Mouse (Mus musculus): ENCODE data around the gene I830077J02Rik.
A peak's percentile ranks its signal among the peaks of the same experiment; 100 is the strongest.
"Not testable (repeated sequence)": the region's sequence is repeated elsewhere in the genome, so short reads cannot be mapped to it uniquely, and the experiment has no call there.

I830077J02Rik gene

DNA sequence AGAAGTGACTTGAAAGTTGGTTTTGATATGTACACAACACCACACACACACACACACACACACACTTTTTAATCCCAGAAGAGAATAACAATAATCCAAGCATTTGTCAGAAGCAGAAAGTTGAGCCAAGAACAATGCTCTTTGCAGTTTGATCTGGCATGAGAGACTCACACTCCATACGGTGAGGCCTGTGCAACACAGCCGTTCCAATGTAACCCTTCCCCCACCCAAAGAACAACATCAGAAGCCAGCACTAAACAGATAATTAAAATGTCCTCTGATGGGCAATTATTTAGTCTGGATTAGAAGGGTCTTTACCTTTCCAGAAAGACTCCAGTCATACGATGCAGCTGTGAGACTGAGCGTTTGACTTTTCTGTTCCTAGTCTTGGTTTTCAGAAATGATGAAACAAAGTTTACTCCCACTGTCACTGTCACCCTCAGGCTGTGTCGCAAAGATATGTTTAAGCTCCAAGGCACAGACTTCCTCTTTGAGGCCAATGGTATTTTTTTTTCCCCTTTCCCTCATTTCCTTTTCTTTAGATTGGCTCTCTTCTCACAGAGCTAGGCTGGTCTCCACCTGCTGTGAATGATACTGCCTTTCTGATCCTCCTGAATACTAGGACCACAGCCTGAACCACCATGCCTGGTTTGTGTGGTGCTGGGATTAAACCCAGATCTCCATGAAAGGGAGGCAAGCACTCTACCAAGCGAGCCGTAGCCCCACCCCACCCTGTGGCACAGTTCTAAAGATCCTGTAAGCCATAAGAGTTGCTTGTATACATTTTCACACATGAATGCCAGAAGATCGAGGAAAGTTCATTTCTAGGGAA lies at the start of gene I830077J02Rik:
Gene I830077J02Rik, minus strand, starts transcription at position 425 of the 832 bp plus-strand sequence.
- DNase-seq, result no peak

DNA sequence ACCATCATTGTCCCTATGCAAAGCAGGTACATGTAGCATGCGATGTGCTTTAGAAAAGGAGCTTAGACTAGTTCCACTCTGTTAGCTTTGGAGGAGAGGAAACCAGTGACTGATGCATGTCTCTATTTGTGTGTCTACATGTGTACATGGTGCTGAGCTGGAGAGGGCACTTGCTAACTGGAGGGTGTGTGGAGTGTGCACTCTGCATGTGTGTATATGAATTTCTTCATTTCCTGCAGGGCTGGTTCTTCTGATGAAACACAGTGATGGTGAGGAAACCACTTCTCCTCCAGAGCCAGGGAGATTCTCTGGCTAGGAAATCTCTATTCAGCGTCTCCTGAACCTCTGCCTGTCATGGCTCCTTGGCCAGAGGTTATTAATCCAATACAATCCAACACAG lies 41.7 kb upstream of the I830077J02Rik start:
- DNase-seq, result no peak

DNA sequence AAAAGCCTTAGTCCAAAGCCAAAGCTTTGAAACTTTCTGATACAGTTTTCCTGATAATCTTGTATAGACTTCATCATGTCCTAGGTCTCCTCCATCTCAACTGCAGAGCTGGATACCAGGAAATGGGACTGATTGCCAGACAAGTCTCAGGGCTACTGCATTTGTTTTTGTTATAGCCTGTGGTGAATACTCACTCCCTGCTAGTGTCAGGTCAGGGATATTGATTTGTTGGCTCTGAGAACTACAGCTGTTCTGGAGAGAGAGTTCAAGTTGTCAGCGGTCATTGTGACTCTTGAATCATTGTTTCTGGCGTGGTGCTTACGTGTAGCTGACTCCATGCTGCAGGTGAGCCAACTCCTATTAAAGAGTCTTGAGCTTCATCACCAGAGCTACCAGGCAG lies 40.9 kb upstream of the I830077J02Rik start, which contains the start of gene Ovgp1:
Gene Ovgp1, plus strand, starts transcription at position 301 of the 400 bp plus-strand sequence.
- DNase-seq, result no peak

DNA sequence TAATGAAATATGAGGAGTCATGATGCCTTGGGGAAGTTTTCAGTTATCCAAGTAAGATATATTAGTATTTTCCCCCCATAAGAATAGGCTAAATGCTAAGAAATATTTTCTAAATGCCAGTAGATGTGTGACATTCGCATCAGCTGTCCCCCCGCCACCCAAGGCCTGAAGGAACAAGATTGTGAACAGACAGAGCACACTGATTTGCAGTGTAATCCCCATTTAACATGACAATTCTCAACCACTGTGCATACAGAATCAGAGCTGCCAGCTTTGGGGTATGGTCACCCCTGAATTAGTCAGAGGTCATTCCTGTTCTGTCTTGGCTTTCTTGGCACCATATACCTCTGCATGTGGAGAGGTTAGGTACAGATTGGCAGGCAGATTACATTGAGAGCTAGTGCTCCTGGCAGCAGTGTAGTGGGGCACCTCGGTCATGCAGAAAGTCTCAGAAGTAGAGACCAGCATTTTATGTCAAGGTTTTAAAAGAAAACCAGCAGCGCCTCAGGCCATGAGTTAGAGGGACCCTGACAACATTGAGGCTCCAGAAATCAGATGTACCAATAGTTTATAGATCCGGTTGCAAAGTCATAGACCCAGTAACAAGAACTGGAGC lies 39.5 kb upstream of the I830077J02Rik start:
- no peak for DNase-seq

DNA sequence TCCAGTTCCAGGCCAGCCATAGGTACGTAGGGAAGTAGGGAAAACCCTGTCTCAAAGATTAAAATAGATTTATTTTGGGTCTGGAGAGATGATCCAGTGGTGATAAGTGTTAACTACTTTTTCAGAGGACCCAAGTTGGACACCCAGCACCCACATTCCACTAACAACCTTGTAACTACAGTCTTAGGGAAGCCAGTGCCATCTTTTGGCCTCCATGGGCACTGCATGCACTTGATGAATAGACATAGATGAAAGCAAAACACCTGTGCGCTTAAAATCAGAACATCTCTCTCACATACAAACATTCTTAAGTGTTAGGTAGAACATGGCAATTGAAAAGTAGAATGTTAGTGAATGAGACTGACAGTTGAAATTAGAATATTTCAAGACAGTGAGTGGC lies 28.2 kb upstream of the I830077J02Rik start:
- no peak for DNase-seq

DNA sequence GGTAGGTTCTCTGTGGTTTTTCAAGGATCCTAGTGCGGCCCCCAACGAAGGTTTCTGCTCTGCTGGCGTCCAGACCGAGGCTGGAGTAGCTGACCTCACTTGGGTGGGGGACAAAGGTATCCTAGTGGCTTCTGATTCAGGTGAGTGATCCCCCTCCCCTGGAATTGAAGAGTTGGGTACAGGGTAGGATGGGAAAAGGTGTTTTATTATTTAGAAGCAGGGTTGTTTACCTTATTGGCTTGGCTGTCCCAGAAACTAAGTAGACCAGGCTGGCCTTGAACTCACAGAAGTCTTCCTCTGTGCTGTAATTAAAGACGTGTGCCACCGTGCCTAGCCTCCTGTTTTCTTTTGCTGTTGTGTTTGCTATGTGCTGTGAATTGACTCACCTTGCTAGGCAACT lies 27.5 kb upstream of the I830077J02Rik start, which contains the start of gene Atp5f1:
Gene Atp5f1, minus strand, starts transcription at position 101 of the 400 bp plus-strand sequence.
- no peak for DNase-seq

DNA sequence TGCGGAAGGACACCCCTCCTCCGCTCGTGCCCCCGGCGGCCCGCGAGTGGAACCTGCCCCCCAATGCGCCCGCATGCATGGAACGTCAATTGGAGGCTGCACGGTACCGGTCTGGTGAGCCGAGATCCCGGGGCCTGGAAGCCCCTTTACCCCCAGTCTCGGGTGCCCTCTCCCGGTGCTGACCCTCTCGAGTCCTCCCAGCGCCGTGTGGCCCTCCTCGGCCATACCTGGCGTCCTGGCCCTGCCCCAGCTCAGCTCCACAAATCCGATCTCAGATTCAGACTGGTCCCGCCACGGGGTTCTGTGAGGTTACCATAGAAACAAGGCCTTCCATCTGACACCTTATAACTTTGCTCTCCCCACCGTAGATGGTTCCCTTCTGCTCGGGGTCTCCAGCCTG lies 27.1 kb upstream of the I830077J02Rik start:
- DNase-seq, result no peak

DNA sequence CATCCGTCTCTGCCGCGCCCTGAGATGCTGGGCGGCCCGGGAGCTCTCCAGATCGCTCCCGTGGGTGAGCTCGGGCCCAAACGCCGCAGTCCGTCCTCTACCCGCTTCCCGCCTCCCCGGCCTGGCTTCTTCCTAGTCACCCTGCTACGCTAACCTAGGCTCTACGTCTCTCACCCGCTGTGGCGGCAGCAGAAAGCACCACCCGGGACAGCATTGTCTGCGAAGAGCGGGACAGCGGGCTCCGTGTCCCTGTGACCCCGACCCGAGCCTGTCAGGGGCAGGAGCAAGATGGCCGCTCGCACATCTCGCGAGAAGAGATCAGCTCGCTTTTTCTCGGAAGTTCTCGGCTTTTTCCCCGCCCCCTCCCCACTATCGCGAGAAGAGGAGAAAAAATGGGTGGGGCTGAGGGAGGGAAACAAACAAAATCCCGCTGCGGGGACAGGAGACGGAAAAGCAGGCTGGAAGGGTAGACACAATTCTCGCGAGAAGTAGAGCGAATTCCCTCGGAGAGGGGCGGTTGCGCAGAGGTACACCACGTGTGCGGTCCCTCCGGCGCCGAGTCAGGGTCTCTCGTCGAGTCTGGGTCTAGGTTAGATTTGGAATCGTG lies 26.6 kb upstream of the I830077J02Rik start, which contains the start of gene Wdr77:
Gene Wdr77, plus strand, starts transcription at position 396 of the 607 bp plus-strand sequence.
- peak; percentile 98 for DNase-seq

DNA sequence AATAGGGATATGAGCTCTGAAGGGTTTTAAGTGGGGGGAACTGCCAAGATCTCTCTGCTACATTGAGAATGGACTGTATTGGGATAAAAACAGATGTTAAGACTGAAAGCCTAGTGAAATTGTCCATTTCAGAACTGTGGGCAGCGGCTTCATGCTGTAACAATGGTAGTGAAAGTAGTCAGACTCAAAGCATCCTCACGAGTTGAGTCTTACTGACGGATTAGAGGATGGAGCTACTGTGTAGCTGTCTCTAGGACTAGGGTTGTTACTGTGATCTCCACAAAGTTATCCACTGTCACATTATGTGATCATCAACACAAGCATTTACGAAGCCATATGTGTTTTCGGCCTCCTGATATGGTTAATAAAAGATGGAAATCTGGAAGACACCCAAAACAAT lies 25.7 kb upstream of the I830077J02Rik start:
- no peak for DNase-seq

DNA sequence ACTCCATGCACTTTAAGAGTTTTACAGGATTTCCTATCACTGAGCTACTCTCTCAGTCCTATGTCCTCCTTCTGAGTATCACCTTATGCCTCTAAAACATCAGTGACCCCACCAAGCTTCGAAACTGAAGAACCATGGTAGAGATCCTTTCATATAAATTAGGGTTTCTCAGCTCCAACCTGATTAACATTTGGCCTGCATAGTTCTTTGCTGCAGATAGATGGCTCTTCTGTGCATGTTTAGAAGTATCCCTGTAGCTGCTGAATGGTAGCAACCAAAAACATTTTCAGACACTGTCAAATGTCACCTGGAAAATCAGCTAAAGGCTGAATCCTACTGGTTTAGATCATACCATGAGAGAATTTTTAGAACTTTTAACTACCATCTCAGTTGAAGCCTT lies 24.8 kb upstream of the I830077J02Rik start:
- no peak for DNase-seq

DNA sequence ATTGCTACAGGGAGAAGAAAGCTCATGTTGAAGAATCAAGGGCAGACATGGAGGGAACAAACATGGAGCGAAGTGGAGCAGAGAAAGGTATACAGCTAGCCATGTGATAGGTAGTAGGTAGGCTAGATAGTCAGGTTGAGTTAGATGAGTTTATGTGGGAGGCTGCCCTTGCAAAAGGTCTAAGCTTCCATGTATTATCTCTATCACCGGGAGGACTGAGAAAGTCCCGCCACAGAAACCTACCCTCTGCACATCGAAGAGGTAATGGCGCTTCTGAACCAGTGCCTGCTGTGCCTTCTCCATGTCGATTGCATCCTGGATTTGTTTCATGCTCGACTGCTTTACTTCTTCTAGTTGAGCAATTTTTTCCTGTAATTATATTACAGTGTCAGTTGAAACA lies 18.9 kb upstream of the I830077J02Rik start:
- DNase-seq, result no peak

DNA sequence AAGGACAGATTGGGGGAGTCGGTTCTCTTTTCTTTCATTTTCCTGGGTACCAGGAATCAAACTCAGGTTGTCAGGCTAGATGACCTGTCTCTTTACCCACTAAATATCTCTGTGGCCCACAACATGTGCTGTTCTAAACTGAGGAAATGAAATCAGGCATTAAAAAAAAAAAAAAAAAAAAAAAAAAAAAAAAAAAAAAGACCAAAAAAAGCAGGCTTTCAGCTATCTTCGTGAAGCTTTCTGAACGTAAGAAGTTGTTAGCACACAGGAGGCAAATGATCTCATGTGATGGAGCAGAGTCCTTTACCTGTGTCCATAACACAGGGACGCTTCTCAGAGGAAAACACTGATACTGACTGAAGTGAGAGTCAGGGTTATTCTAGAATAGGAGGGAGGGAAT lies 3.6 kb upstream of the I830077J02Rik start:
- no peak for DNase-seq

DNA sequence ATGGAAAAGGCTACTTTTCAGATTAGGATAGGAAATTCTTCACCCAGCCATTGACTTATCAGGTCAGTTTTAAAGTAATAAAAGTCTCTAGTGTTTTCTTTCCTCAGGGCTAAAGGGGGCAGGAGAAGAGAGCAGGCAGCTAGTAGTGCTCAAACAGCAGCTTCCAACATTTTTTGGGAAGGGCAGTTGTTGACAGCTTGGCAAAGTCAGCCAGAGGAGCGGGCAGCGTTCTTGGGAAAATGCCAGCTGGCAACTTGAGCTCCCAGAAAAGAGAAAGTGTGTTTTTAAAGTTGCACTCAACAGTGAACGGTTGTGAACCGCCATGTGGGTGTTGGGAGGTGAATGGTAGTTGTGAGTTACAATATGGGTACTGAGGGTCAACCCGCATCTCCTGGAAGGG lies 2.6 kb upstream of the I830077J02Rik start:
- peak; percentile 73 for DNase-seq

DNA sequence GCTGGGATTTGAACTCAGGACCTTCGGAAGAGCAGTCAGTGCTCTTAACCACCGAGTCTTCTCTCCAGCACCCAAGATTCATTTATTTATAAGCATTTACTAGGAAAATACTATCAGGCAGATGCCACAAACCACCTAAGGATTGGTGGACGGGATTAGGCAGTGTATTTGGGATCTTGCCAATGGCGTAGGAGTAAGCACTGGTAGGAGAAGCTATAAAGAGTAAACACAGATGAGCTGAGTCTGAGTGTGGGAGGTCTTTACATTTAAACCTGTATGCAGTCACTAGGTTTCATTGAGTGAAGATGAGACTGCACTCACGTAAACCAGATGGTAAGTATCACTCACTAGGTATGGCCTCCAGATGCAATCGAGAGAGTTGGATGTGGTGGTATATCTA lies 1.5 kb upstream of the I830077J02Rik start:
- no peak for DNase-seq

DNA sequence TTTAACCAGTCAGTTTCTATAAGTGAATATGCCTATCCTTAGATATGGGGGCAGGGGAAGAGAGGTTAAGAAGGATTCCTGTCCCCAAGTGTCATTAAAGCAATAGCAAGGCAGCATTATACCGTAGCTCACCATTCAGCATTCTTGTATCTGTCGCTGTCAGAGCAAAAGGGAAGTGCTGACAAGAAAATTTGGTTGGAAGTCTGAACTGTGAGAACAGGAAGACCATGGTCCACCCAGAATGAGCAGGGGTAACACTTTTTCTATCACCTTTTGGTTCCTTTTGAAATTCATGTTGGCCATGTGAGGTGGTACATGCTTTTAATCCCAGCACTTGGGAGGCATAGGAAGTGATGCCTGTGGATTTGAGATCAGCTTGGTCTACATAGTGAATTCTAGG lies 1.4 kb downstream of the I830077J02Rik start:
- no peak for DNase-seq

DNA sequence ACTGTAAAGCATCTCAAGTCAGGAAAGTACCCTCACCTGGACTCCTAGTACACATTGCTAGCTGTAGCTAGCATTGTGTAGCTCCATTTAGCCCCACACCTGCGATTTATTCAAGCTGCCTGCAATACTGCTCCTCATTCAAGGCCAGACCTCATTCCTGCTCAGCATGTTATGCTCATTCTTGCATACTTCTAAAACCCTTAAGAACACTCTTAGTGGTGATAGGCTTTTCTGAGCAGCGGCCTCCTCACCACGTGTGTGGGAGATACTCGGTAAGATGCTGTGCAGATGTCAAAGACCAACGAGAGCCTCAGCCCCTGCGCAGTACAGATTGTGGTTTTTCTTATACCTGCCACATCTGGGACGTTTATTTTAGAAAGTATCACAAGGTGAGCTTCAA lies 2.6 kb downstream of the I830077J02Rik start:
- no peak for DNase-seq

DNA sequence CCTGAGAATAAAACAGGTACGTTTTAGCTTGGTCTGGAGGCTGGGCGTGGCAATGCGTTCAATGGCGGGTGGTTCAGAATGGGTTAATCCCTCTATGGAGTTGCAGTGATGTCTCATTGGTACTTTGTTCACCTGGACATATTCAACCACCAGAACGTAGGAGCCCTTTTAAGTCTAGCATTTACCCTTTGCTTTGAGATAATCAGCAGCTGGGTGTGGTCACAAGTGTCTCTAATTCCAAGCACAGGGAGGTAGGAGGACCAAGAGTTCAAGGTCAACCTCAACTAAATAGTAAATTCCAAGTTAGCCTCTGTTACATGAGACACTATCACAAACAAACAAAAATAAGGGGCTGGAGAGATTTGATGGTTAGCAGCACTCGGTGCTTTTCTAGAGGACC lies 3.7 kb downstream of the I830077J02Rik start:
- DNase-seq, result no peak

DNA sequence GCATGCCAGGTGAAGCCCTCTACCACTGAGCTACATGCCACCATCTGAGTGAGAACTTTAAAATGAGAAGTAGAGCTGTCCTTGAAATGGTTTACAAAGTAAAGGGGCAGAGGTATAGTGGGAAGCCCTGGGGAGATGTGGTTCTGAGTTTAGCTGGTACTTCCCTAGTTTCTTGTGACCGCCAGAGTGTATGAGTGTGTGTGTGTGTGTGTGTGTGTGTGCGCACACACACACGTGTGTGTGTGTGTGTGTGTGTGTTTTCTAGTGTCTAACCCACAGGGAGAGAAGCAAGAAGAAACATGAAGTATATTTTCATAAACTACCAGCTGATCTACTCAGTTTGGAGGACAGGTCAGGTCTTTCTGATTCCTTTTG lies 4.3 kb downstream of the I830077J02Rik start:
- DNase-seq, result no peak

DNA sequence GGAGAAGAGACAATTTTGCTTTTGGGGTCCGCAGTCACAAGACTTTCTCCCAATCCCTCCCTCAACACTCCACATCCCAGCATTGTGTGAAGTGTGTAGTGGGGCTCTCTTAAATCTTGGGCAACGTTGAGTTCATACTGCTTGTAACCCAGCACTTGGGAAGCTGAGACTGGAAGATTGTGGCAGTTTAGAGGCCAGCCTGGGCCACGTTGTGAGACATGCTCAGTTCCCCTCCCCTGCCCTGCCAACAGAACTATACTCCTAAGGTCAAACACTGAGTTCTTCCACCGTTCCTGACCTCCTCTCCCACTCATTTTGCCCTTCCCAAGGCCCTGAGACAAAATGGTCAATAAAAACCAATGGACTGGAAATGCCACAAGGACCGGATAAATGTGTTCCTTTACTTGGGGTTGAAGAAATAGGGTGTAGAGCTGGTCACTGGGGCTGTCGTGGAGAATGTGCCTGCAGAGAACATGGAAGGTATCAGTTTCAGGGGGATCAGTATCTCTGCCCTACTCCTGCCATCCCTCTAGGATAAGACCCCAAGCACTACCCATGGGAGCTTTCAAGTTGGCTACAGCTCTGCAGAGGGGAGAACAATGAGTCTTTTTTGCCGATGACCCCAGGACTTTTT lies 4.8 kb downstream of the I830077J02Rik start:
- no peak for DNase-seq

DNA sequence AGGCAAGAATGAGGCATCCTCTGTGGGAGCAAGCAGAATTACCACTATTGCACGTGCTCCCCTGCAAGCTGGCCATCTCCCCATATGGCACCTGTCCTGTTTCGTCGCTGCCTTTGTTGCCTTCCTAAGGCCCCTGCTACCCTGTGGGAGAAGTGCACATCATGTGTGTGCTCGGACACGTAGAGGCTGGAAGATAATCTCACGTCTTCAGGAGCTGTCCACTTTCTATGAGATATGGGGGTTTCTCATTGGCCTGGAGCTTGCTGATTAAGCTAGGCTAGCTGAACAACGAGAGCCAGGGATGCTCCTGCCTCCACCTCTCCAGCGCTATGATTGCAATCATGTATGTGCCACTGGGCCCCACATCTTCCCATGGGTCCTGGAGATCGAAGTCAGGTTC lies 7.8 kb downstream of the I830077J02Rik start:
- DNase-seq, result no peak

DNA sequence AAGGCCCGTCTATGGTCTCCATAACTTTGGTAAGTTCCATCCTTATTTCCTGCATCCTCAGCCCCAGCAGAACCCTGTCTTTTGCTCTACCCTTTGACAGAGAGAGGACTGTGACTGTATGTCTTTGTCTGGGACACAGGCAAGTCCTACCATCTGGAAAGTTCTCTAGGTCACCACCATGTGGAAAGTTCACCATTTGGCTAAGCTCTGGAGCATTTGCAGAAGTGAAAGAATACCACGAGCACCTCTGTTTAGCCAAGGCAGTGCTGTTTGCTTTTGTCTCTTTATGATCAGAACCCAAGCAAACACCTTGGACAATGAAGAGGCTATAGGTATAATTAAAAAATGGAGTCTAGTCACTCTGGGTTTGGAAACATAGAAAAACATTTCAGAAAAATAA lies 10.5 kb downstream of the I830077J02Rik start:
- no peak for DNase-seq

DNA sequence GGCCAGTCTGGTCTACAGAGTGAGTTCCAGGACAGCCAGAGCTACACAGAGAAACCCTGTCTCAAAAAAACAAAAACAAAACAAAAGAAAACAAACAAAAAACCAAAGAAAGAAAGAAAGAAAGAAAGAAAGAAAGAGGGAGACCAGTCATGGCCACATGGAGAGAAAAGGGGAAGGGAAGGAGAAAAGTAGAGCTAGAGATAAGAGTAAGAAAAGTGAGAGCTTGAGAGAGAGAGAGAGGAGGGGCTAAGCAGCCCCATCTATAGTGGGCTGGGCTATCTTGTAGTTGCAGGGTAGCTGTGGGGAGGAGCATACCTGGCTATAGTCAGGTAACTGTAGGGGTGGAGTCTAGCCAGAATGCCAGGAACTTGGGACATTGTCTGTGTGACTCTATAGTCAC lies 11.7 kb downstream of the I830077J02Rik start:
- DNase-seq, result not testable (repeated sequence)

DNA sequence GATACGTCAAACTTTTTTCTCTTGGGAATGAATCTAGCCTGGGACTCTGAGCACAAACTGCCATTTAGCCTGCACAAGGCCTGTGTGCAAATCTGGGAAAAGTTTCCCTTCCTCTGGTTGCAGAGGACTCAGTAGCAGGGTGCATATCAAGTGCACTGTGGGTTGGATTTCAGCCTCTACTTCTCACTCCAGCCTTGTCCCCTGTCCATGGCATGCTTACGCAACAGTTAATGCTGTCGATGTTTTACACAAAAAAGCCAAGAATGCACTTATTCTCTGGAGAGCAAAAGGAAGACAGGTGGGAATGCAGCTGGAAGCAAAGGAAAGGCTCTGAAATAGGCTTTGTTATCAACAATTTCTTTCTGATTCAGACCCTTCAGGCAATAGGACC lies 14.1 kb downstream of the I830077J02Rik start:
- no peak for DNase-seq

Data from kidney, postnatal 10 days (tissue).